Mouse (Mus musculus): ENCODE results near the gene Spon1. TPM values are rescaled to one million over a fixed set of nuclear protein-coding genes. Genes with fewer than 3 reads are reported as not detected.

Spon1 gene
- polyA plus RNA-seq, 1 experiment from 2014 or later, result 13.9 TPM

DNA sequence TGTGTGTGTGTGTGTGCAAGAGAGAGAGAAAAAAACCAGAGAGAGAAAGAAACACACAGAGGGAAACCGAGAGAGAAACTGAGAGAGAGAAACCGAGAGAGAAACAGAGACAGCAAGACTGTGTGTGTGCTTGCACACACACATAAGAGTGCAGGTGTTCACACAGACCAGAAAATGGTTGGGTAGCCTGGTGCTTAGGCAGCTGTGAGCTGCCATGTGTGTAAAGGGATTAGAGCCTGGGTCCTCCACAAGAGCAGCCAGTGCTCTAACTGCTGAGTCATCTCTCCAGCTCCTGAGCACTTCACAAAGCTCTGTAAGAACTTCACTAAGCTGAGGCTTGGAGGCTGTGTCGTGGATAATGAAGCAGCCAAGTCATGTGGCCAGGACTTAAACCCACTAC, 80.8 kb downstream of the Spon1 start:
- H3K27ac ChIP-seq (ENCODE audit: low read length), result no peak overlapping the region
- 49% methylated on average over 3 of the region's 3 CpGs for WGBS
- no peak overlapping the region for H3K4me3 ChIP-seq (ENCODE audit: low read length)
- H3K9ac ChIP-seq (ENCODE audit: low read length), result no peak overlapping the region
- H3K27me3 ChIP-seq (ENCODE audit: control insufficient read depth, insufficient read depth, low read depth, low read length), result no peaks in the 10 kb centered on the region
- no peaks in the 10 kb centered on the region for H3K36me3 ChIP-seq (ENCODE audit: control insufficient read depth, insufficient read depth, low read length)
- no peaks in the 10 kb centered on the region for H3K4me1 ChIP-seq (replicated peaks; ENCODE audit: control insufficient read depth, insufficient read depth, low read length)
- no peak for ATAC-seq (ENCODE audit: low read depth)
- no peaks in the 10 kb centered on the region for H3K9me3 ChIP-seq (ENCODE audit: control insufficient read depth, low read length)
- no peak overlapping the region for H3K4me2 ChIP-seq (ENCODE audit: low read depth, low read length)

GRCm38 (mm10) chr7:113847041-113847819, 81.4 kb downstream of the Spon1 start:
- Histone ChIP-seq H3K4me3 (ENCODE audit: low read length) (no peak overlapping the region), H3K27ac (ENCODE audit: low read length) (no peak overlapping the region), H3K27me3 (ENCODE audit: control insufficient read depth, insufficient read depth, low read depth, low read length) (no peaks in the 10 kb centered on the region), H3K9ac (ENCODE audit: low read length) (no peak overlapping the region), H3K36me3 (ENCODE audit: control insufficient read depth, insufficient read depth, low read length) (no peaks in the 10 kb centered on the region), H3K9me3 (ENCODE audit: control insufficient read depth, low read length) (no peaks in the 10 kb centered on the region), H3K4me1 (replicated peaks; ENCODE audit: control insufficient read depth, insufficient read depth, low read length) (no peaks in the 10 kb centered on the region), H3K4me2 (ENCODE audit: low read depth, low read length) (no peak overlapping the region)
- WGBS, result 67% methylated on average over 7 of the region's 7 CpGs
- ATAC-seq (ENCODE audit: low read depth), result no peak

GRCm38 (mm10) chr7:113850389-113850788, 84.6 kb downstream of the Spon1 start:
- no peak overlapping the region for H3K4me2 ChIP-seq (ENCODE audit: low read depth, low read length)
- H3K4me3 ChIP-seq (ENCODE audit: low read length), result no peak overlapping the region
- no peak for ATAC-seq (ENCODE audit: low read depth)
- no peak overlapping the region for H3K27ac ChIP-seq (ENCODE audit: low read length)
- H3K27me3 ChIP-seq (ENCODE audit: control insufficient read depth, insufficient read depth, low read depth, low read length), result no peaks in the 10 kb centered on the region
- H3K36me3 ChIP-seq (ENCODE audit: control insufficient read depth, insufficient read depth, low read length), result no peaks in the 10 kb centered on the region
- H3K9me3 ChIP-seq (ENCODE audit: control insufficient read depth, low read length), result no peaks in the 10 kb centered on the region
- no peaks in the 10 kb centered on the region for H3K4me1 ChIP-seq (replicated peaks; ENCODE audit: control insufficient read depth, insufficient read depth, low read length)
- no peak overlapping the region for H3K9ac ChIP-seq (ENCODE audit: low read length)
- 53% methylated on average over 4 of the region's 4 CpGs for WGBS

DNA sequence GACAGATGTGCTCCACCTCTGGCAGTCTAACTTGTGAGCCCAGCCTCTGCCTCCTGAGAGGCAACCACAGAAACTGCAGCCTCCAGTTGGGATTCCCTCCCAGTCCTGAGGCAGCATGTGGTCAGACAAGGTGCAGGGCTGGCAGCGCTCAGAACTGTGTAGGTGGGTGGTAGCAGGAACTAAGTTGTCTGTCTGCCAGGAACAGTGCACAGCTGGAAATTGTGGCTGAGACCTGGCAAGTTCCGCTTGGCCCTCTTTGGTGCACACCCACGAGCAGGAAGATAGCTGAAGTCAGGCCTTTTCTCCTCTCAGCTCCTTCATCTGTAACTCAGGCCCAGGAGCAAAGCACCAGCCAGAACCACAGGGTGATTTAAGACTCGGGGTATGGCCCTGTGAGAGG, 89.6 kb downstream of the Spon1 start:
- Histone ChIP-seq H3K9me3 (ENCODE audit: control insufficient read depth, low read length) (no peaks in the 10 kb centered on the region), H3K36me3 (ENCODE audit: control insufficient read depth, insufficient read depth, low read length) (no peaks in the 10 kb centered on the region), H3K9ac (ENCODE audit: low read length) (no peak overlapping the region), H3K27ac (ENCODE audit: low read length) (no peak overlapping the region), H3K4me1 (replicated peaks; ENCODE audit: control insufficient read depth, insufficient read depth, low read length) (no peaks in the 10 kb centered on the region), H3K27me3 (ENCODE audit: control insufficient read depth, insufficient read depth, low read depth, low read length) (no peaks in the 10 kb centered on the region), H3K4me2 (ENCODE audit: low read depth, low read length) (no peak overlapping the region), H3K4me3 (ENCODE audit: low read length) (no peak overlapping the region)
- ATAC-seq (ENCODE audit: low read depth), result no peak
- 72% methylated on average over 4 of the region's 4 CpGs for WGBS

DNA sequence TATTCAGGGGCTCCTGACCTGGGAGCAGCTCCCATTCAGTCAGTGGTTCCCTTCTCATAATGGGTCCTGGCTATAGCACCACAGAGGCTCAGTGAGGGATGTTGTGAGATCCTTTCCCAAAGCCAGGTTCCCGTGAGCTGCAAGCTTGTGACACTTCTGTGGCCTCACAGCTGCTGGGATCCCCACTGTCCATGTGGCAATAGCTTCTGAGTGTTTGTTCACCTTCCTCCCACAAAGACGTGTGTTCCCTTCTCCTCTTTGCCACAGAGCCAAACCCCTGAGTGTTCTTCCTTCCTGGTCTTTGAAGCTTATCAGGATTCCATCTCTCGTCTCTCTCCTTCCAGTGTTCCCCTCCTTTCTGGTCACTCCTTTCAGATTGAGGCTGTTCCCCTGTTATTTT, 90.3 kb downstream of the Spon1 start:
- 22% methylated on average over 3 of the region's 3 CpGs for WGBS

GRCm38 (mm10) chr7:113859480-113859881, 93.7 kb downstream of the Spon1 start:
- Histone ChIP-seq H3K4me3 (ENCODE audit: low read length) (no peak overlapping the region), H3K4me2 (ENCODE audit: low read depth, low read length) (no peak overlapping the region), H3K9ac (ENCODE audit: low read length) (no peak overlapping the region), H3K27ac (ENCODE audit: low read length) (no peak overlapping the region), H3K27me3 (ENCODE audit: control insufficient read depth, insufficient read depth, low read depth, low read length) (no peaks in the 10 kb centered on the region), H3K36me3 (ENCODE audit: control insufficient read depth, insufficient read depth, low read length) (no peaks in the 10 kb centered on the region), H3K4me1 (replicated peaks; ENCODE audit: control insufficient read depth, insufficient read depth, low read length) (no peaks in the 10 kb centered on the region), H3K9me3 (ENCODE audit: control insufficient read depth, low read length) (no peaks in the 10 kb centered on the region)
- no peak for ATAC-seq (ENCODE audit: low read depth)
- WGBS, result 63% methylated on average over 5 of the region's 5 CpGs

More for the DNA sequence above, 90.3 kb downstream of the Spon1 start:
- Histone ChIP-seq H3K27me3 (ENCODE audit: control insufficient read depth, insufficient read depth, low read depth, low read length) (no peaks in the 10 kb centered on the region), H3K27ac (ENCODE audit: low read length) (no peak overlapping the region), H3K36me3 (ENCODE audit: control insufficient read depth, insufficient read depth, low read length) (no peaks in the 10 kb centered on the region), H3K4me3 (ENCODE audit: low read length) (no peak overlapping the region), H3K4me2 (ENCODE audit: low read depth, low read length) (no peak overlapping the region), H3K9ac (ENCODE audit: low read length) (no peak overlapping the region), H3K9me3 (ENCODE audit: control insufficient read depth, low read length) (no peaks in the 10 kb centered on the region), H3K4me1 (replicated peaks; ENCODE audit: control insufficient read depth, insufficient read depth, low read length) (no peaks in the 10 kb centered on the region)
- no peak for ATAC-seq (ENCODE audit: low read depth)

- H3K4me2 ChIP-seq (ENCODE audit: low read depth, low read length), result no peak overlapping the region
- no peaks in the 10 kb centered on the region for H3K4me1 ChIP-seq (replicated peaks; ENCODE audit: control insufficient read depth, insufficient read depth, low read length)
- no peaks in the 10 kb centered on the region for H3K36me3 ChIP-seq (ENCODE audit: control insufficient read depth, insufficient read depth, low read length)
- no peak for ATAC-seq (ENCODE audit: low read depth)
- no peak overlapping the region for H3K9ac ChIP-seq (ENCODE audit: low read length)
- no peaks in the 10 kb centered on the region for H3K9me3 ChIP-seq (ENCODE audit: control insufficient read depth, low read length)
- 83% methylated on average over 4 of the region's 4 CpGs for WGBS
- H3K27me3 ChIP-seq (ENCODE audit: control insufficient read depth, insufficient read depth, low read depth, low read length), result no peaks in the 10 kb centered on the region
- no peak overlapping the region for H3K27ac ChIP-seq (ENCODE audit: low read length)
- no peak overlapping the region for H3K4me3 ChIP-seq (ENCODE audit: low read length)
Measured at GRCm38 (mm10) chr7:113861964-113862363, 96.2 kb downstream of the Spon1 start.

DNA sequence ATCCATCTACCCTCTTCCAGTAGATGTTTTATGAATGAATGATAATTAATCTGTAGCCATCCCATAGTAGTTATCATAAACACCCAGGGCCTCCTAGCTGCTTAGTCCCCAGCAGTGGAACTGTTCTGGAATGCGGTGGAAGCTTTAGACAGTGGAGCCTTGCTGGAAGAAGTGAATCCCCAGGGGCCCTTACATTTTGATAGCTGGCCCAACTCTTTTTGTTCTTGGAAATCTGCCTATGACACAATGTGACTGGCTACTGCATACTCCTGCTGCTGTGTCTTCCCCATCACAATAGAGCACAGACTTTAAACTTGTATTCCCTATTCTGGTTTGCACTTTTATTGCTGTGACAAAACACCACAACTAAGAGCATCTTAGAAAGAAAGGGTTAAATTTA, 107.0 kb downstream of the Spon1 start:
- Histone ChIP-seq H3K27me3 (ENCODE audit: control insufficient read depth, insufficient read depth, low read depth, low read length) (no peaks in the 10 kb centered on the region), H3K9me3 (ENCODE audit: control insufficient read depth, low read length) (no peaks in the 10 kb centered on the region), H3K27ac (ENCODE audit: low read length) (no peak overlapping the region), H3K9ac (ENCODE audit: low read length) (no peak overlapping the region), H3K4me3 (ENCODE audit: low read length) (no peak overlapping the region), H3K36me3 (ENCODE audit: control insufficient read depth, insufficient read depth, low read length) (no peaks in the 10 kb centered on the region), H3K4me1 (replicated peaks; ENCODE audit: control insufficient read depth, insufficient read depth, low read length) (no peaks in the 10 kb centered on the region), H3K4me2 (ENCODE audit: low read depth, low read length) (no peak overlapping the region)
- no peak for ATAC-seq (ENCODE audit: low read depth)
- 81% methylated on average over 1 of the region's 1 CpGs for WGBS

GRCm38 (mm10) chr7:113877451-113877850, 111.7 kb downstream of the Spon1 start:
- Histone ChIP-seq H3K36me3 (ENCODE audit: control insufficient read depth, insufficient read depth, low read length) (no peaks in the 10 kb centered on the region), H3K9ac (ENCODE audit: low read length) (no peak overlapping the region), H3K27me3 (ENCODE audit: control insufficient read depth, insufficient read depth, low read depth, low read length) (no peaks in the 10 kb centered on the region), H3K4me3 (ENCODE audit: low read length) (no peak overlapping the region), H3K4me1 (replicated peaks; ENCODE audit: control insufficient read depth, insufficient read depth, low read length) (no peaks in the 10 kb centered on the region), H3K9me3 (ENCODE audit: control insufficient read depth, low read length) (no peaks in the 10 kb centered on the region), H3K27ac (ENCODE audit: low read length) (no peak overlapping the region), H3K4me2 (ENCODE audit: low read depth, low read length) (no peak overlapping the region)
- 47% methylated on average over 4 of the region's 4 CpGs for WGBS
- ATAC-seq (ENCODE audit: low read depth), result no peak
